Mouse (Mus musculus) midbrain, postnatal 0 days (tissue): Measurements from ENCODE around the gene Agbl4. TPM values are rescaled to one million over a fixed set of nuclear protein-coding genes. Genes with fewer than 3 reads are reported as not detected.

Experiments
- ATAC-seq: fragments of 200-750 bp; cut with Nextera tagmentation; 2 replicates; pipeline ENCODE4 v1.8.0; 2017; ENCODE audit warnings: moderate number of reproducible peaks, mild to moderate bottlenecking, moderate TSS enrichment, moderate library complexity; ENCODE audit not compliant: low FRiP score
- DNase-seq: peaks from one replicate; pipeline ENCODE4 v3.0.0-alpha.2; 2015; ENCODE audit warnings: low spot score
- H3K27ac ChIP-seq: fragments of 300-500 bp; sonication (generic); 2 replicates; pipeline ENCODE4 v1.5.1; 2014; ENCODE audit warnings: low read depth, mild to moderate bottlenecking, low read length, mixed read lengths
- H3K27me3 ChIP-seq: fragments of 300-500 bp; sonication (generic); 2 replicates; pipeline ENCODE4 v1.6.1; 2014; ENCODE audit warnings: low read length, control low read depth, mixed read lengths; ENCODE audit not compliant: insufficient read depth
- H3K36me3 ChIP-seq: fragments of 300-500 bp; sonication (generic); 2 replicates; pipeline ENCODE4 v1.6.1; 2014; ENCODE audit warnings: low read length, control low read depth, mixed read lengths; ENCODE audit not compliant: insufficient read depth
- H3K4me1 ChIP-seq: fragments of 300-500 bp; sonication (generic); 2 replicates; pipeline ENCODE4 v1.6.1; 2014; ENCODE audit warnings: mild to moderate bottlenecking, control low read depth, antibody characterized with exemption, low read length, mixed read lengths; ENCODE audit not compliant: insufficient read depth
- H3K4me2 ChIP-seq: fragments of 300-500 bp; sonication (generic); 2 replicates; pipeline ENCODE4 v1.6.1; 2014; ENCODE audit warnings: low read depth, mild to moderate bottlenecking, low read length, mixed read lengths; ENCODE audit not compliant: poor library complexity, severe bottlenecking
- H3K4me3 ChIP-seq: fragments of 300-500 bp; sonication (generic); 2 replicates; pipeline ENCODE4 v1.5.1; 2014; ENCODE audit warnings: low read depth, mild to moderate bottlenecking, low read length, moderate library complexity
- H3K9ac ChIP-seq: fragments of 300-500 bp; sonication (generic); replicated peaks from 2 replicates; pipeline ENCODE4 v1.6.1; 2014; ENCODE audit warnings: mild to moderate bottlenecking, low read length, moderate library complexity, mixed read lengths; ENCODE audit not compliant: poor library complexity, severe bottlenecking
- H3K9me3 ChIP-seq: fragments of 300-500 bp; sonication (generic); 2 replicates; pipeline ENCODE4 v1.6.1; 2016; ENCODE audit warnings: low read length, control low read depth
- CTCF ChIP-seq: IDR thresholded peaks from 2 replicates; pipeline ENCODE4 v1.5.1; 2016; ENCODE audit warnings: antibody characterized with exemption, mild to moderate bottlenecking
- WGBS: fragments of 180-500 bp; shearing (Covaris S2); extraction: QIAGEN DNeasy Blood & Tissue Kit; methylation state at CpG from one replicate; pipeline ENCODE4 v1.1.7; 2014; 5-methylcytosine and 5-hydroxymethylcytosine counted together
- polyA plus RNA-seq: library from polyadenylated mRNA; unstranded; fragments of >200 nt; fragmentation: Nextera tagmentation; extraction: Ambion mirVana; gene quantifications from 2 replicates; pipeline ENCODE4 v1.2.1, GENCODE M21; 2015
- total RNA-seq: library from RNA; depleted of rRNA; stranded (reverse); fragments of >200 nt; gene quantifications from 2 replicates; pipeline ENCODE4 v1.2.3, GENCODE M21; 2014

The Agbl4 gene
- total and polyA plus RNA-seq, 2 experiments from 2014 or later = 5.0 to 9.2 TPM

GRCm38 (mm10) chr4:111424371-111424950, 1027.0 kb downstream of the Agbl4 start:
- no peak for DNase-seq

GRCm38 (mm10) chr4:111425170-111425569, 1027.7 kb downstream of the Agbl4 start:
- Histone ChIP-seq H3K9me3 (no peaks in the 10 kb centered on the region), H3K9ac (no peak overlapping the region), H3K4me3 (no peak overlapping the region), H3K27me3 (no peaks in the 10 kb centered on the region), H3K4me2 (no peak overlapping the region), H3K36me3 (0 out of 2 replicates have a peak, but pooled peaks cover 2% of the 10 kb centered on the region), H3K4me1 (no peaks in the 10 kb centered on the region), H3K27ac (no peak overlapping the region)
- no peak for TF ChIP-seq CTCF
- WGBS = 76% methylated on average over 6 of the region's 6 CpGs
- DNase-seq (no peak), ATAC-seq (no peak)

More at GRCm38 (mm10) chr4:111424371-111424950, 1027.0 kb downstream of the Agbl4 start:
- no peak for TF ChIP-seq CTCF
- Histone ChIP-seq H3K9ac (no peak overlapping the region), H3K27me3 (no peaks in the 10 kb centered on the region), H3K4me2 (no peak overlapping the region), H3K4me1 (no peaks in the 10 kb centered on the region), H3K9me3 (no peaks in the 10 kb centered on the region), H3K27ac (no peak overlapping the region), H3K36me3 (0 out of 2 replicates have a peak, but pooled peaks cover 2% of the 10 kb centered on the region), H3K4me3 (no peak overlapping the region)
- ATAC-seq = no peak
- WGBS = 97% methylated on average over 1 of the region's 1 CpGs

- no peak for TF ChIP-seq CTCF
- Histone ChIP-seq H3K9me3 (no peaks in the 10 kb centered on the region), H3K27ac (no peak overlapping the region), H3K4me1 (no peaks in the 10 kb centered on the region), H3K27me3 (no peaks in the 10 kb centered on the region), H3K36me3 (peaks cover 19% of the 10 kb centered on the region; the same call in 1 of the 2 replicates), H3K4me2 (no peak overlapping the region), H3K9ac (no peak overlapping the region), H3K4me3 (no peak overlapping the region)
- ATAC-seq (no peak), DNase-seq (no peak)
- WGBS = 95% methylated on average over 2 of the region's 2 CpGs
These were observed 1033.7 kb downstream of the Agbl4 start for GRCm38 (mm10) chr4:111431186-111431585.

- Histone ChIP-seq H3K4me3 (no peak overlapping the region), H3K4me1 (no peaks in the 10 kb centered on the region), H3K27ac (no peak overlapping the region), H3K27me3 (no peaks in the 10 kb centered on the region), H3K9me3 (no peaks in the 10 kb centered on the region), H3K9ac (no peak overlapping the region), H3K4me2 (no peak overlapping the region), H3K36me3 (peaks cover 27% of the 10 kb centered on the region; the same call in 1 of the 2 replicates)
- TF ChIP-seq CTCF = no peak
- ATAC-seq (no peak), DNase-seq (no peak)
- WGBS = 78% methylated on average over 5 of the region's 5 CpGs
These were observed 1034.6 kb downstream of the Agbl4 start for GRCm38 (mm10) chr4:111432013-111432412.

DNA sequence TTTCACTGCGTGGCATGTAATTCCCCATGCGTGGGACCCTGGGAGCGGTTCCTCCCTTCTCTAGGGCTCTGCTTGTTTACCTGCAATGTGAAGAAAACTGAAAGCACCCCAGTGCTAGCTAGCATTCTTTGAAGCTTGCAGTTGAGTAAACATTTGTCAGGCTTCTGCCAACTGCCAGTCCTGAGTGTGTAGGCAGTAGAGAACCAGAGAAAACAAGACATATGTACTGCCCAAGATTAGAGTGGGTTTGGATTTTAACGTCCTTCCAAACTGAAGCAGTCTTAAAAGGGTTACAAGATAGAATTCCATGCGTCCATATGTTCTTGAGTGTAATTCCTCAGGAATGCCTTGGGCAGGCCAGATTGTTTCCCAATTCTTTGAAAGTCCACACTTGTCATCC, 1035.0 kb downstream of the Agbl4 start:
- H3K27ac ChIP-seq = no peak overlapping the region
- H3K4me1 ChIP-seq = no peaks in the 10 kb centered on the region
- no peak for ATAC-seq
- no peaks in the 10 kb centered on the region for H3K9me3 ChIP-seq
- WGBS = 86% methylated on average over 5 of the region's 5 CpGs
- peaks cover 29% of the 10 kb centered on the region; the same call in 1 of the 2 replicates for H3K36me3 ChIP-seq
- H3K4me2 ChIP-seq = no peak overlapping the region
- DNase-seq = no peak
- TF ChIP-seq CTCF = no peak
- no peak overlapping the region for H3K4me3 ChIP-seq
- H3K9ac ChIP-seq = no peak overlapping the region
- no peaks in the 10 kb centered on the region for H3K27me3 ChIP-seq

DNA sequence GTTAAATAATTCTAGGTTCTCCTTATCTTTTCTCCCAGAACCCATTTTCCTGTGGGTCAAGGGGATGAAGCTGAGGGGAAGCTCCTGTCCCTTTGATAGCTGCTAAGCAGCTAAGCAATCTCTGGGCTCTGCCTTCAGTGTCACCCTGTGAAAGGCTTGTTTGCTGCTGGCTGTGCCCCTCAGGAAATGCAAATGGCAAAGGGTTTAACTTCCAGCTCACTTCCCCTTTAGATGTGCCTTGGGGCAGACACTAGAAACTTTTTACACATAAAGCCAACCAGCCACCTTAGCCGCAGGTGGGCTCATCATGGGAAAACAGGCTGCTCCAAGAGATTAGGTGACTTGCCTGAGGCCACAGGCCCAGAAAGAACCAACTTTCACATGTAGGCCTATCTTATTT, 1044.2 kb downstream of the Agbl4 start:
- ATAC-seq (no peak), DNase-seq (no peak)
- H3K27me3 ChIP-seq = no peaks in the 10 kb centered on the region
- TF ChIP-seq CTCF = no peak
- H3K9me3 ChIP-seq = no peaks in the 10 kb centered on the region
- no peak overlapping the region for H3K4me2 ChIP-seq
- peaks cover 5% of the 10 kb centered on the region; the same call in 1 of the 2 replicates for H3K36me3 ChIP-seq
- WGBS = 71% methylated on average over 1 of the region's 1 CpGs
- H3K27ac ChIP-seq = no peak overlapping the region
- no peak overlapping the region for H3K9ac ChIP-seq
- 0 out of 2 replicates have a peak, but pooled peaks cover 6% of the 10 kb centered on the region for H3K4me1 ChIP-seq
- H3K4me3 ChIP-seq = no peak overlapping the region
